Mouse (Mus musculus) liver, embryonic 11.5 days (tissue): ENCODE measurements at regions not wholly inside any gene's neighbourhood (a gene's known extent, or its start where the extent isn't known, plus 50 kb on each side); places are given as distances from the start of the nearest gene placed in this dataset.

Experiments
- ATAC-seq: fragments of 200-750 bp; cut with Nextera tagmentation; replicated peaks from 2 replicates; pipeline ENCODE4 v1.8.0; 2017; ENCODE audit warnings: moderate number of reproducible peaks, mild to moderate bottlenecking, moderate TSS enrichment, moderate library complexity; ENCODE audit not compliant: low FRiP score
- DNase-seq: peaks from one replicate; pipeline ENCODE4 v3.0.0-alpha.2; 2017; ENCODE audit warnings: low spot score
- H3K27ac ChIP-seq: fragments of 300-500 bp; sonication (generic); 2 replicates; pipeline ENCODE4 v1.5.1; 2014; ENCODE audit warnings: mild to moderate bottlenecking, low read depth, low read length, control low read depth
- H3K27me3 ChIP-seq: fragments of 300-500 bp; sonication (generic); replicated peaks from 2 replicates; pipeline ENCODE4 v1.6.1; 2014; ENCODE audit warnings: low read length, mixed read lengths; ENCODE audit not compliant: control insufficient read depth, insufficient read depth
- H3K36me3 ChIP-seq: fragments of 300-500 bp; sonication (generic); 2 replicates; pipeline ENCODE4 v1.6.1; 2014; ENCODE audit warnings: mild to moderate bottlenecking, low read length, moderate library complexity, mixed read lengths; ENCODE audit not compliant: control insufficient read depth, insufficient read depth
- H3K4me1 ChIP-seq: fragments of 300-500 bp; sonication (generic); replicated peaks from 2 replicates; pipeline ENCODE4 v1.6.1; 2014; ENCODE audit warnings: low read length, mixed read lengths; ENCODE audit not compliant: control insufficient read depth, insufficient read depth
- H3K4me2 ChIP-seq: fragments of 300-500 bp; sonication (generic); 2 replicates; pipeline ENCODE4 v1.6.1; 2014; ENCODE audit warnings: mild to moderate bottlenecking, control low read depth, moderate library complexity
- H3K4me3 ChIP-seq: fragments of 300-500 bp; sonication (generic); 2 replicates; pipeline ENCODE4 v1.5.1; 2014; ENCODE audit warnings: low read depth, low read length, control low read depth
- H3K9ac ChIP-seq: fragments of 300-500 bp; sonication (generic); 2 replicates; pipeline ENCODE4 v1.6.1; 2014; ENCODE audit warnings: low read depth, low read length, control low read depth
- H3K9me3 ChIP-seq: fragments of 300-500 bp; sonication (generic); 2 replicates; pipeline ENCODE4 v1.6.1; 2016; ENCODE audit warnings: low read length, inconsistent platforms, mixed read lengths; ENCODE audit not compliant: control insufficient read depth
- WGBS: fragments of 180-500 bp; shearing (Covaris S2); extraction: QIAGEN DNeasy Blood & Tissue Kit; methylation state at CpG from one replicate; pipeline ENCODE4 v1.1.7; 2014; 5-methylcytosine and 5-hydroxymethylcytosine counted together

DNA sequence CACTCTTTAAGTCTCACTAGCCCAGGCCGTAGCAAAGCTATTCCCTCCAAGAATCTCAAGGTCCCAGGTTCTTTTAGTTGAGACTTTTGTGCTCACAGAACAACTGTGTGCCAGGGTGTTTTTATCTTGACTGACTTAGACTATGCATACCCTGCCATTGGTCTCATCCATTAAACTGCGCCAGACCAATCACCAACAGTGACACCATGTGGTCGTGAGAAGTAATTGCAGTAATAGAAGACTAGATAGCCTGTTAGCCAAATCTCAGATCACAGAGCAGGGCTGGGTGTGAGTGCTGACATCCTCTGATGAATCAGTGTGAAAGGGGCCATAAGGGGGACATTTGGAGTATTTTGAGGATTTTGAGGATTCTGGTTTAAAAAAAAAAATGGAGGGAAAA lies 127.8 kb upstream of the Rpl38 start:
- H3K4me3 ChIP-seq, result no peak overlapping the region
- H3K9me3 ChIP-seq, result no peaks in the 10 kb centered on the region
- H3K4me1 ChIP-seq, result no peaks in the 10 kb centered on the region
- DNase-seq (no peak), ATAC-seq (no peak)
- no peaks in the 10 kb centered on the region for H3K36me3 ChIP-seq
- no peak overlapping the region for H3K9ac ChIP-seq
- H3K27ac ChIP-seq, result no peak overlapping the region
- 67% methylated on average over 3 of the region's 3 CpGs for WGBS
- H3K27me3 ChIP-seq, result peaks cover 3% of the 10 kb centered on the region; the same call in 1 of the 2 replicates
- no peak overlapping the region for H3K4me2 ChIP-seq

DNA sequence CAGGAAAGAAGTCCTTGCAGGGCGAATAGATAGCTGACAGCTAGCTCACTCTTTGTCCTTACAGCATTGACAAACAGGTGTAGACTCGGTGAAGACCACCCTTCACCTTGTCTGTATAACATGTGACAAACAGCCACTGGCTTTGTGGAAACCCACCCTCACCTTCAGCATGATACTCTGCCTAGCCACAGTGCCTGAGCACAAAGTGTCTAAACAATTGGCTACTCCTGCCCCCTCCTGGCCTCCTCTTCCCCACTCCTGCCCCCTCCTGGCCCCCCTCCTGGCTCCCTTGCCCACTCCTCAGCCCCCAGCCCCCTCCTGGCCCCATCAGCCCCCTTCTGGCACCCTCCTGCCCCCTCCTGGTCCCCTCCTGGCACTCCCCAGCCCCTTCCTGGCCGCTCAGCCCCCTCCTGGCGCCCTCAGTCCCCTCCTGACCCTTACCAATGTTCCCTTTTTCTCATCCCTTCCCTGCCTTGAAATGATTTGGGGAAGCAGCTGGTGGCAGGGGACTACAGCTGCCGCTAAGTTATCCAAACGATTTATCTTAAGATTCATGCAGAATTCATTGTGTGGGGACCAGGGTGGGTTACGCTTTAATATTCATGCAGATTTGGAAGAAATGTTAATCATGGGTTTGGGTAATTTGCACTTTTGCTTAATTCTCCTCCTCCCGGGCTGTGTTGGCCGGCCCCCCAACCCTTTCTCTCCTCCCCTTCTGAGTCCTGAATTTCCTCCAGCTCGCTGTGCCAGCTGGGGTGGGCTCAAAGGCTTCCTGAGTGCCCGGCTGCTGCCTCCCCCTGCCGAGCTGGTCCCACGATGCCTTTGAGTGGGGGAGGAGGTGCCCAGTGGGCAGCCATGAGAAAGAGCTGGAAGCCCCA lies 131.5 kb upstream of the Rpl38 start:
- 24% methylated on average over 13 of the region's 13 CpGs for WGBS
- no peaks in the 10 kb centered on the region for H3K9me3 ChIP-seq
- H3K4me3 ChIP-seq, result no peak overlapping the region
- H3K27me3 ChIP-seq, result peaks cover 3% of the 10 kb centered on the region; the same call in 1 of the 2 replicates
- no peaks in the 10 kb centered on the region for H3K36me3 ChIP-seq
- H3K4me1 ChIP-seq, result no peaks in the 10 kb centered on the region
- DNase-seq (no peak), ATAC-seq (no peak)
- no peak overlapping the region for H3K27ac ChIP-seq
- H3K9ac ChIP-seq, result no peak overlapping the region
- H3K4me2 ChIP-seq, result no peak overlapping the region

DNA sequence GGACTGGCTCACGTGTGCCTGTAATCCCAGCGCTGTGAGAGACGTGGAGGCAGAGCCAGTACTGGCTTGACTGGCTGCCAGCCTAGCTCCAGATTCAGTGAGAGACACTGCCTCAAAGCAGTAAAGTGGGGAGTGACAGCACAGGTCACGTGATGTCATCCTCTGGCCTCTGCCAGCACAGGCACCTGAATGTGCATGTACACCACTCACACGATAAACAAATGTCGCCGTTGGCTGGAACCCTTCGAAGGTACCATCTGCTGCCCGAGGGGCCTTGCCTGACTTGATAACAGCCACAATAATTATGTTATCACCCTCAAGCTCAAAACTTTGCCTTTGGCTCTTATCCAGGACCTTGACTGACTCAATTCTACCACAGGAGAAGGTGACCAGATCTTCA lies 132.4 kb upstream of the Rpl38 start:
- Histone ChIP-seq H3K9me3 (no peaks in the 10 kb centered on the region), H3K9ac (no peak overlapping the region), H3K4me3 (no peak overlapping the region), H3K4me1 (no peaks in the 10 kb centered on the region), H3K27ac (no peak overlapping the region), H3K27me3 (peaks cover 3% of the 10 kb centered on the region; the same call in 1 of the 2 replicates), H3K36me3 (no peaks in the 10 kb centered on the region), H3K4me2 (no peak overlapping the region)
- 73% methylated on average over 9 of the region's 9 CpGs for WGBS
- ATAC-seq (no peak), DNase-seq (no peak)

DNA sequence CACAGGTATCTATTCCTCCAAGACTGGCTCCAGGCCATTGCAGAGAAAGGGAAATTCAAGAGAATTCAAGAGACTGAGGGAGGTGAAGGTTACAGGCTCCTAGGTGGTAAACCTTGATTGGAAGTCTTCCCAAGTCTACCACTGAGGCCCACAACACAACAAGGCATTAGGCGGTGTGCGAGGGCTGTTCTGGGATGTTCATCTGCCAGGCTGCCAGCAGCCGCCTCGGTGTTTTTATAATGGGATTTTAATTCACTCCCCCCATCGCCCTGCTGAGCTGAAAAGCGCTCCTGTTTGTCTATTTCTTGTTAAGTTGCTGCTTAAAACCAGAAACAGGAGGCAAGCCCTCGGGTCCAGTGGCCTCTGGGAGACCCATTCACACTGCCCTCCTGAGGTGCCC lies 133.9 kb upstream of the Rpl38 start:
- H3K27ac ChIP-seq, result no peak overlapping the region
- H3K9ac ChIP-seq, result no peak overlapping the region
- 72% methylated on average over 7 of the region's 7 CpGs for WGBS
- no peak for DNase-seq
- H3K4me2 ChIP-seq, result no peak overlapping the region
- H3K4me1 ChIP-seq, result no peaks in the 10 kb centered on the region
- H3K4me3 ChIP-seq, result no peak overlapping the region
- ATAC-seq, result no peak
- peaks cover 3% of the 10 kb centered on the region; the same call in 1 of the 2 replicates for H3K27me3 ChIP-seq
- no peaks in the 10 kb centered on the region for H3K9me3 ChIP-seq
- no peaks in the 10 kb centered on the region for H3K36me3 ChIP-seq

DNA sequence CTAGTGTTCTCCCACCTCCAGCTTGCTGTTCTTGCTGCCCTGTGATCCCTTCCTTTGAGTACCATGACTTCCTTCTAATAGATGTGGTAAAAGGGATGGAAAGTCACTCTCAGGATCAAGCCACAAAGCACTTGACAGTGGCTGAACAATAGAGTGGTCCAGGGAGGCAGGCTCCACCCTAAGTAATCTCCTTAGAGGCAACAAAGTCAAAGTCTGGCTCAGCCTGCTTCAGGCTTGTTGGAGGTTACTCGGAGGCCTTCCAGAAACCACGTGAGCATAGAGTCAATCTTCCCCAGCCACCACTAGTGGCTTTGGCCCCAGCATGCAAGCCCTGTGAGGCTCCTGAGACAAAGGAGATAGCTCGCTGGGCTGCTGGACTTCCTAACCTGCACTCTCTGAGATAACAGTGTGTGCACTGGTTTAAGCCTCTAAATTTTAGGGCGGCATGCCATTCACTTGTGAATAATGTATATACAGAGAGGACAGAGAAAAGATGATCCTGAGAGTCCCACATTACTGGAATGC lies 137.0 kb upstream of the Rpl38 start:
- Histone ChIP-seq H3K36me3 (no peaks in the 10 kb centered on the region), H3K9ac (no peak overlapping the region), H3K4me1 (no peaks in the 10 kb centered on the region), H3K9me3 (no peaks in the 10 kb centered on the region), H3K27ac (no peak overlapping the region), H3K27me3 (no peaks in the 10 kb centered on the region), H3K4me2 (no peak overlapping the region), H3K4me3 (no peak overlapping the region)
- WGBS, result 30% methylated on average over 4 of the region's 4 CpGs
- ATAC-seq (0 out of 2 replicates have a peak, but pooled peaks have one; percentile 23), DNase-seq (no peak)

DNA sequence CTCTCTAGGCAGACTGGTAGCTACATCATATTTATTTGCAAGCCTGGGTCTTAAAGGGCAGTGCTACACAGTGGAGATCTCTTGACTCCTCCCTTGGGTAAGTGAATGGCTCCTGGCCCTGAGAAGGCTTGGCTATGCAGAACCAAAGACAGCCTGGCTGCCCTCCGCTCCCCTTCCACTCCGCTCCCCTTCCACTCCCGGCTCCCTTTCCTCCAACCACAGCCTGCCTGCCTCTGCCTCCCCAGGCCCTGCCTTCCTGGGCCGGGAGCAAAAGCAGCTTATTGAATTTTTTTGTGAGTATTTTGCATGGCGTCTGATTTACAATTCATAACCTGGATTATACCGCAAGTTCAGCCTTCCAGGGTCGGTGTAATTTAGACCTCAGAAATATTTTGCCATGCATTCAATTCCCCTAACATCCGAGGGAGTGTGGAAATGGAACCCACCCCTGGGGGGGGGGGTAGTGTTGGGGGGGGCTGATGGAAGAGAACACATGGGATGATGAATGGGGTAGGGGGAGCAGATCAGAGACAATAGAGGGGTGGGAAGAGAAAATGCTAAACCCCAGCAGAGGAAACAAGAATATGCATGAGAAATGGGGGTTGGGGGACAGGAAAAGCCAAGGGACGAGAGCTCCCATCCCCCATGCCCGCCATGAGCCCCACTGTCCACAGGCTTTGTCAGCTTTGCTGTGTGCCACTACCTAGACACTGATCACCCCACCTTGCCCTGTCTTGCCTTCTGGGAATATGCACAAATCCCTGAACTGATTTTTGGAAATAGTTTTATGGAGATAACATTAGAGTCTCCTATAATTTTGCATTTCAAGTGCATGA lies 139.2 kb upstream of the Rpl38 start:
- WGBS, result 68% methylated on average over 10 of the region's 10 CpGs
- Histone ChIP-seq H3K4me3 (no peak overlapping the region), H3K9me3 (no peaks in the 10 kb centered on the region), H3K9ac (no peak overlapping the region), H3K36me3 (no peaks in the 10 kb centered on the region), H3K4me1 (no peaks in the 10 kb centered on the region), H3K27ac (no peak overlapping the region), H3K27me3 (no peaks in the 10 kb centered on the region), H3K4me2 (no peak overlapping the region)
- ATAC-seq, result no peak
- no peak for DNase-seq

DNA sequence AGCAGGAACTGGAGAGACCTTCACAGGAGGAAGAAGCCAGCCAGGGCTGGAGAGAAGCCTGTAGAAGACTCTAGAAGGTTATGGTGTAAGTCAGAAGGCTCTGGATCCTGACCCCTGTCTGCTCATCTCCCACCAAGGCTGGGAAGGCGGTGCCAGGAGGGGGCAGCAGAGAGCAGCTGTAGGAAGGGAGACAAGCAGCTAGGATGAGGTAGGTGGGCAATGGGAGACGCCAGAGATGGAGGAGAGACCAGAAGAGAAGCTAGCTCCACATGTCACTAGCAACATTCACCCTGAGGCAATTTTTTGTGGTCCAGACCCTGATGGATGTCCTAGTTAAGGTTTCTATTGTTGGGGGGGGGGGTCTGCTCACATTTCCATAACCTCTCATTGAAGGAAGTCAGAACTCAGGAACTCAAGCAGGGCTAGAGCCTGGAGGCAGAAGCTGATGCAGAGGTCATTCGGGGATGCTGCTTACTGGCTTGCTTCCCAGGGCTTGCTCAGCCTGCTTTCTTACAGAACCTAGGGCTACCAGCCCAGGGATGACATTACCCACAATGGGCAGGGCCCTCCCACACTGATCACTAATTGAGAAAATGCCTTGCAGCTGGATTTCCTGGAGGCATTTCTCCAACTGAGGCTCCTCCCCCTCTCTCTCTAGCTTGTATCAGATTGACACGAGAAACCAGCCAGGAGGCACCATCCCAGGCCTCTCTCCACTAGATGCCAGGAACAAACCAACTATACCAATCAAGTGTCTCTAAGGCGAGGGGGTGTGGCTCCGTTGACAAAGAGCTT lies 144.7 kb upstream of the Rpl38 start:
- WGBS, result 46% methylated on average over 6 of the region's 6 CpGs
- Histone ChIP-seq H3K27me3 (no peaks in the 10 kb centered on the region), H3K27ac (no peak overlapping the region), H3K9me3 (no peaks in the 10 kb centered on the region), H3K4me3 (no peak overlapping the region), H3K9ac (no peak overlapping the region), H3K4me1 (no peaks in the 10 kb centered on the region), H3K4me2 (no peak overlapping the region), H3K36me3 (no peaks in the 10 kb centered on the region)
- peak; percentile 60 for DNase-seq
- no peak for ATAC-seq

DNA sequence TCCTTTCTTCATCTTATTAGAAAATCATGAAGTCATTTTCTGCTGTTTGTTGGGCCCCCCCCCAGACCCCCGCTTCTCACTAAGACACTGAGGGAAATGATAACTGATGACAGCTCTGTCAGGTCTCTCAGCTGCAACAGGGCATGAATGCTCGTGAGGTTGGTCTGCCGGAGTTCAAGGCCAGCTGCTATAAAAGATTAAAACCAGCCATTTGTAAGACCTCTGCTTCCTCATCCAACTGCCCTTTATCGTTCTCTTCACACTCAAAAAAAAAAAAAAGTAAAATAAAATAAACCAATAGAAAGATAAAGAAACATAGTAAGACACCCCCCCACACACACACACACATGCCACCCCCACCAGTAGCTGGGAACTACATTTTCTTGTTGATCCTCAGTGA lies 153.0 kb upstream of the Rpl38 start:
- Histone ChIP-seq H3K27me3 (peaks cover 11% of the 10 kb centered on the region), H3K9ac (no peak overlapping the region), H3K4me1 (no peaks in the 10 kb centered on the region), H3K9me3 (no peaks in the 10 kb centered on the region), H3K36me3 (no peaks in the 10 kb centered on the region), H3K27ac (no peak overlapping the region), H3K4me3 (no peak overlapping the region), H3K4me2 (no peak overlapping the region)
- DNase-seq, result no peak
- ATAC-seq, result no peak
- 35% methylated on average over 4 of the region's 4 CpGs for WGBS
